Mouse (Mus musculus): ENCODE results near the gene Mttp.

The Mttp gene

GRCm38 (mm10) chr3:138095301-138095700 lies 49.5 kb downstream of the Mttp start:
- no peaks in the 10 kb centered on the region for H3K9me3 ChIP-seq (ENCODE audit: low read length)
- no peak overlapping the region for H3K4me3 ChIP-seq (replicated peaks; ENCODE audit: low read length)
- no peaks in the 10 kb centered on the region; the same call in 1 of the 2 replicates for H3K27me3 ChIP-seq (ENCODE audit: insufficient read depth, low read length)
- 0 out of 2 replicates have a peak, but pooled peaks cover 4% of the 10 kb centered on the region for H3K4me1 ChIP-seq (replicated peaks; ENCODE audit: low read depth, low read length)
- no peaks in the 10 kb centered on the region for H3K36me3 ChIP-seq (ENCODE audit: insufficient read depth, low read length)
- no peak for TF ChIP-seq CTCF (conservative IDR thresholded peaks at IDR 0.05; ENCODE audit: low read length)
- no peak for TF ChIP-seq NANOG (IDR thresholded peaks at IDR 0.05; ENCODE audit: borderline replicate concordance, low read length)
- TF ChIP-seq POU5F1 (IDR thresholded peaks at IDR 0.05; ENCODE audit: borderline replicate concordance, low read length) = no peak

GRCm38 (mm10) chr3:138083896-138084295 lies 60.9 kb downstream of the Mttp start:
- Histone ChIP-seq H3K4me3 (replicated peaks; ENCODE audit: low read length) (no peak overlapping the region), H3K4me1 (replicated peaks; ENCODE audit: low read depth, low read length) (no peaks in the 10 kb centered on the region), H3K9me3 (ENCODE audit: low read length) (no peaks in the 10 kb centered on the region), H3K27me3 (ENCODE audit: insufficient read depth, low read length) (no peaks in the 10 kb centered on the region; the same call in 1 of the 2 replicates), H3K36me3 (ENCODE audit: insufficient read depth, low read length) (no peaks in the 10 kb centered on the region)
- TF ChIP-seq NANOG (IDR thresholded peaks at IDR 0.05; ENCODE audit: borderline replicate concordance, low read length) = no peak
- TF ChIP-seq POU5F1 (IDR thresholded peaks at IDR 0.05; ENCODE audit: borderline replicate concordance, low read length) = no peak
- no peak for TF ChIP-seq CTCF (conservative IDR thresholded peaks at IDR 0.05; ENCODE audit: low read length)

- no peak for TF ChIP-seq POU5F1 (IDR thresholded peaks at IDR 0.05; ENCODE audit: borderline replicate concordance, low read length)
- no peak for TF ChIP-seq CTCF (conservative IDR thresholded peaks at IDR 0.05; ENCODE audit: low read length)
Observed at GRCm38 (mm10) chr3:138083073-138083637, 61.6 kb downstream of the Mttp start.

GRCm38 (mm10) chr3:138078701-138079100 lies 66.1 kb downstream of the Mttp start:
- Histone ChIP-seq H3K9me3 (ENCODE audit: low read length) (no peaks in the 10 kb centered on the region), H3K4me1 (replicated peaks; ENCODE audit: low read depth, low read length) (no peaks in the 10 kb centered on the region), H3K4me3 (replicated peaks; ENCODE audit: low read length) (no peak overlapping the region), H3K27me3 (ENCODE audit: insufficient read depth, low read length) (no peaks in the 10 kb centered on the region), H3K36me3 (ENCODE audit: insufficient read depth, low read length) (no peaks in the 10 kb centered on the region)
- TF ChIP-seq CTCF (conservative IDR thresholded peaks at IDR 0.05; ENCODE audit: low read length) (no peak), POU5F1 (IDR thresholded peaks at IDR 0.05; ENCODE audit: borderline replicate concordance, low read length) (no peak), NANOG (IDR thresholded peaks at IDR 0.05; ENCODE audit: borderline replicate concordance, low read length) (no peak)

More at GRCm38 (mm10) chr3:138083073-138083637, 61.6 kb downstream of the Mttp start:
- H3K4me1 ChIP-seq (replicated peaks; ENCODE audit: low read depth, low read length) = no peaks in the 10 kb centered on the region
- no peaks in the 10 kb centered on the region for H3K9me3 ChIP-seq (ENCODE audit: low read length)
- no peaks in the 10 kb centered on the region for H3K36me3 ChIP-seq (ENCODE audit: insufficient read depth, low read length)
- H3K27me3 ChIP-seq (ENCODE audit: insufficient read depth, low read length) = no peaks in the 10 kb centered on the region; the same call in 1 of the 2 replicates
- no peak overlapping the region for H3K4me3 ChIP-seq (replicated peaks; ENCODE audit: low read length)

GRCm38 (mm10) chr3:138077476-138078340 lies 67.1 kb downstream of the Mttp start:
- Histone ChIP-seq H3K4me3 (replicated peaks; ENCODE audit: low read length) (no peak overlapping the region), H3K9me3 (ENCODE audit: low read length) (no peaks in the 10 kb centered on the region), H3K27me3 (ENCODE audit: insufficient read depth, low read length) (0 out of 2 replicates have a peak, but pooled peaks cover under 1% of the 10 kb centered on the region), H3K4me1 (replicated peaks; ENCODE audit: low read depth, low read length) (no peaks in the 10 kb centered on the region), H3K36me3 (ENCODE audit: insufficient read depth, low read length) (no peaks in the 10 kb centered on the region)
- TF ChIP-seq NANOG (IDR thresholded peaks at IDR 0.05; ENCODE audit: borderline replicate concordance, low read length) = no peak
- TF ChIP-seq POU5F1 (IDR thresholded peaks at IDR 0.05; ENCODE audit: borderline replicate concordance, low read length) = no peak
- no peak for TF ChIP-seq CTCF (conservative IDR thresholded peaks at IDR 0.05; ENCODE audit: low read length)

GRCm38 (mm10) chr3:138075209-138075608 lies 69.6 kb downstream of the Mttp start:
- H3K27me3 ChIP-seq (ENCODE audit: insufficient read depth, low read length) = peaks cover 8% of the 10 kb centered on the region; the same call in 1 of the 2 replicates
- H3K4me3 ChIP-seq (replicated peaks; ENCODE audit: low read length) = no peak overlapping the region
- no peak for TF ChIP-seq NANOG (IDR thresholded peaks at IDR 0.05; ENCODE audit: borderline replicate concordance, low read length)
- no peak for TF ChIP-seq POU5F1 (IDR thresholded peaks at IDR 0.05; ENCODE audit: borderline replicate concordance, low read length)
- TF ChIP-seq CTCF (conservative IDR thresholded peaks at IDR 0.05; ENCODE audit: low read length) = no peak

GRCm38 (mm10) chr3:138074214-138074613 lies 70.6 kb downstream of the Mttp start:
- Histone ChIP-seq H3K4me1 (replicated peaks; ENCODE audit: low read depth, low read length) (peaks cover 14% of the 10 kb centered on the region), H3K4me3 (replicated peaks; ENCODE audit: low read length) (no peak overlapping the region), H3K36me3 (ENCODE audit: insufficient read depth, low read length) (no peaks in the 10 kb centered on the region), H3K27me3 (ENCODE audit: insufficient read depth, low read length) (peaks cover 18% of the 10 kb centered on the region; the same call in 1 of the 2 replicates), H3K9me3 (ENCODE audit: low read length) (no peaks in the 10 kb centered on the region)
- TF ChIP-seq CTCF (conservative IDR thresholded peaks at IDR 0.05; ENCODE audit: low read length) = no peak
- TF ChIP-seq POU5F1 (IDR thresholded peaks at IDR 0.05; ENCODE audit: borderline replicate concordance, low read length) = no peak
- TF ChIP-seq NANOG (IDR thresholded peaks at IDR 0.05; ENCODE audit: borderline replicate concordance, low read length) = no peak

More at GRCm38 (mm10) chr3:138075209-138075608, 69.6 kb downstream of the Mttp start:
- peaks cover 5% of the 10 kb centered on the region for H3K4me1 ChIP-seq (replicated peaks; ENCODE audit: low read depth, low read length)
- no peaks in the 10 kb centered on the region for H3K36me3 ChIP-seq (ENCODE audit: insufficient read depth, low read length)
- no peaks in the 10 kb centered on the region for H3K9me3 ChIP-seq (ENCODE audit: low read length)

GRCm38 (mm10) chr3:138071476-138072073 lies 73.2 kb downstream of the Mttp start:
- Histone ChIP-seq H3K36me3 (ENCODE audit: insufficient read depth, low read length) (no peaks in the 10 kb centered on the region), H3K27me3 (ENCODE audit: insufficient read depth, low read length) (peaks cover 43% of the 10 kb centered on the region), H3K4me1 (replicated peaks; ENCODE audit: low read depth, low read length) (peaks cover 14% of the 10 kb centered on the region), H3K4me3 (replicated peaks; ENCODE audit: low read length) (no peak overlapping the region), H3K9me3 (ENCODE audit: low read length) (no peaks in the 10 kb centered on the region)
- TF ChIP-seq CTCF (conservative IDR thresholded peaks at IDR 0.05; ENCODE audit: low read length) (no peak), NANOG (IDR thresholded peaks at IDR 0.05; ENCODE audit: borderline replicate concordance, low read length) (no peak), POU5F1 (IDR thresholded peaks at IDR 0.05; ENCODE audit: borderline replicate concordance, low read length) (no peak)
